Mouse (Mus musculus) embryonic facial prominence, embryonic 14.5 days (tissue): ENCODE measurements around the gene Rhox3g. TPM values are rescaled to one million over a fixed set of nuclear protein-coding genes. Genes with fewer than 3 reads are reported as not detected.
"Not testable (repeated sequence)": the region's sequence is repeated elsewhere in the genome, so short reads cannot be mapped to it uniquely, and the experiment has no call there.

Experiments
- ATAC-seq: fragments of 200-750 bp; cut with Nextera tagmentation; 2 replicates; pipeline ENCODE4 v1.8.0; 2017; ENCODE audit warnings: low read depth, moderate number of reproducible peaks, moderate TSS enrichment
- DNase-seq: peaks from one replicate; pipeline ENCODE4 v3.0.0-alpha.2; 2015; ENCODE audit warnings: low spot score
- H3K27ac ChIP-seq: fragments of 300-500 bp; sonication (generic); replicated peaks from 2 replicates; pipeline ENCODE4 v1.5.1; 2014; ENCODE audit warnings: low read depth, mild to moderate bottlenecking, low read length, moderate library complexity
- H3K27me3 ChIP-seq: fragments of 300-500 bp; sonication (generic); replicated peaks from 2 replicates; pipeline ENCODE4 v1.6.1; 2014; ENCODE audit warnings: low read length; ENCODE audit not compliant: control insufficient read depth, insufficient read depth
- H3K36me3 ChIP-seq: fragments of 300-500 bp; sonication (generic); 2 replicates; pipeline ENCODE4 v1.6.1; 2014; ENCODE audit warnings: low read length, mixed read lengths; ENCODE audit not compliant: control insufficient read depth, insufficient read depth
- H3K4me1 ChIP-seq: fragments of 300-500 bp; sonication (generic); 2 replicates; pipeline ENCODE4 v1.6.1; 2014; ENCODE audit warnings: antibody characterized with exemption, low read length; ENCODE audit not compliant: control insufficient read depth, insufficient read depth
- H3K4me2 ChIP-seq: fragments of 300-500 bp; sonication (generic); 2 replicates; pipeline ENCODE4 v1.6.1; 2014; ENCODE audit warnings: low read depth, mild to moderate bottlenecking, low read length, moderate library complexity, mixed read lengths
- H3K4me3 ChIP-seq: fragments of 300-500 bp; sonication (generic); 2 replicates; pipeline ENCODE4 v1.5.1; 2014; ENCODE audit warnings: low read depth, mild to moderate bottlenecking, low read length
- H3K9ac ChIP-seq: fragments of 300-500 bp; sonication (generic); 2 replicates; pipeline ENCODE4 v1.6.1; 2014; ENCODE audit warnings: low read depth, mild to moderate bottlenecking, low read length, moderate library complexity, mixed read lengths
- H3K9me3 ChIP-seq: fragments of 300-500 bp; sonication (generic); 2 replicates; pipeline ENCODE4 v1.6.1; 2016; ENCODE audit warnings: low read length; ENCODE audit not compliant: control insufficient read depth
- WGBS: fragments of 180-500 bp; shearing (Covaris S2); extraction: QIAGEN DNeasy Blood & Tissue Kit; methylation state at CpG from one replicate; pipeline ENCODE4 v1.1.7; 2014; 5-methylcytosine and 5-hydroxymethylcytosine counted together
- polyA plus RNA-seq: library from polyadenylated mRNA; unstranded; fragments of >200 nt; fragmentation: Nextera tagmentation; extraction: Ambion mirVana; gene quantifications from 2 replicates; pipeline ENCODE4 v1.2.1, GENCODE M21; 2014

Rhox3g gene
- not detected in 2 replicates for polyA plus RNA-seq

GRCm38 (mm10) chrX:37628512-37628911 is at the start of gene Rhox3g:
Rhox3g (minus strand) TSS chrX:37628612.
- not testable (repeated sequence) for H3K9ac ChIP-seq, H3K36me3 ChIP-seq, DNase-seq, H3K27ac ChIP-seq, H3K27me3 ChIP-seq, H3K9me3 ChIP-seq, ATAC-seq, H3K4me2 ChIP-seq, H3K4me1 ChIP-seq, H3K4me3 ChIP-seq
- 89% methylated on average over 2 of the region's 2 CpGs for WGBS

GRCm38 (mm10) chrX:37673177-37673576 is 44.8 kb upstream of the Rhox3g start, which contains the start of gene Rhox2h:
Rhox2h (minus strand) TSS chrX:37673277.
- not testable (repeated sequence) for H3K9ac ChIP-seq, H3K4me1 ChIP-seq, H3K4me2 ChIP-seq, H3K36me3 ChIP-seq, H3K27ac ChIP-seq, H3K4me3 ChIP-seq, ATAC-seq, DNase-seq, H3K27me3 ChIP-seq, H3K9me3 ChIP-seq
- 88% methylated on average over 8 of the region's 8 CpGs for WGBS

DNA sequence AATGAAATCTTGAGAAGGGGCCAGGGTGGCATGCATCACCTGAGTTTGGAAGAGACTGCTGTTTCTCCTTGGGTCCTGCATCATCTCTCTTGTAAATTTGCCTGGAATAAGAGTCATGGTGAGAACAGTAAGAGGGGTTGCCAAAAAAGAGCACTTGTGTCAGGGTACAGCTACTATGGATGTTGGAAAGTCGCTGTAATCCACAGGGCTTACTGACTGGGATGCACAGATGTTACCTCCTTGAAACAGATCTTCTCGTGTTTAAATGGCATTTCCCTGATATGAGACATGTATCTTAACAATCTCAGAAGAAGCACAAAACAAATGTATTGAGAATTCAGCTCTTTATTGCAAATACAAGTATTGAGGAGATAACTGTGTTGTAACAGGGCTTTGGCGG is 40.3 kb upstream of the Rhox3g start, which contains the start of gene Rhox3h:
TSS of gene Rhox3h (minus strand) at position 101 of the 400 bp plus-strand sequence.
- not testable (repeated sequence) for H3K4me2 ChIP-seq, H3K27ac ChIP-seq, H3K9ac ChIP-seq, DNase-seq, H3K4me3 ChIP-seq, H3K36me3 ChIP-seq, H3K9me3 ChIP-seq, ATAC-seq, H3K4me1 ChIP-seq, H3K27me3 ChIP-seq
- 75% methylated on average over 1 of the region's 3 CpGs for WGBS

DNA sequence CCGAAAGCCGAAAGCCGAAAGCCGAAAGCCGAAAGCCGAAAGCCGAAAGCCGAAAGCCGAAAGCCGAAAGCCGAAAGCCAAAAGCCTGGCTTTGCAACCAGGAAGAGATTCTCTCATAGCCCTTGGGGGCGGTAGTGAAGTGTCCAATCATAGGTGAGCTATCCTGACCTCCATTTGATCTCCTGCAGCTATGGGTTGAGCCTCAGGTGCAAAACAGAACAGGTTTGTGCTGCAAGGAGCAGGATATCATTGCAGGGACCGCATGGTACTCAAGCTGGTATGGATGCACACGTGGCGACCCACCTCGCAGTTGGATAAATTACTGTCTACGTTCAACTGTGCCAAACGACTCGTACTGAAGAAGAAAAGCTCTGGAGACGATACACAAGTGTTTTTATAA is 22.8 kb upstream of the Rhox3g start, which contains the start of gene Rhox4g:
TSS of gene Rhox4g (minus strand) at position 101 of the 400 bp plus-strand sequence.
- H3K27ac ChIP-seq, H3K4me2 ChIP-seq, ATAC-seq, H3K27me3 ChIP-seq, H3K4me3 ChIP-seq, H3K4me1 ChIP-seq, H3K36me3 ChIP-seq, DNase-seq, H3K9ac ChIP-seq, H3K9me3 ChIP-seq: not testable (repeated sequence)
- WGBS: 96% methylated on average over 13 of the region's 20 CpGs

DNA sequence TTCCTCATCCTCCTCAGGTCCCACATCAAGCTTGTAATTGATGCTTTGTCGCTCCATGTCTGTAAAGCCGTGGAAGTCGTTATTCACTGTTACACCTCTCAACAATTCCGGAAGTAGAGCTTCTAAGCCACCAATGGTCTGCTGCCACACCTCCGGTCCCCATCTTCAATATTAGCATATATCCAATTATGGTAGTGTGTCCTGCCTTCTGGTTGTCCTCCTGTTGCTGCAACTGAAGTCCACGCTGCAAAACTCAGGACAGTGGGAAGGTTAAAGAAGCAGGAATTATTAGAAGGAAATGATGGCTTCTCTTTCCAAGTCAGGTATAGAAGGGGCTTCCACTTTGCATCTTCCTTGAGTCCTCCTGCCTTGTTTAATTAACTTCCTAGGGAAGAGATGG is 15.0 kb upstream of the Rhox3g start, which contains the start of gene Rhox2g:
TSS of gene Rhox2g (minus strand) at position 101 of the 400 bp plus-strand sequence.
- DNase-seq, ATAC-seq, H3K9me3 ChIP-seq, H3K4me3 ChIP-seq, H3K27me3 ChIP-seq, H3K36me3 ChIP-seq, H3K9ac ChIP-seq, H3K27ac ChIP-seq, H3K4me1 ChIP-seq, H3K4me2 ChIP-seq: not testable (repeated sequence)
- 85% methylated on average over 6 of the region's 6 CpGs for WGBS

DNA sequence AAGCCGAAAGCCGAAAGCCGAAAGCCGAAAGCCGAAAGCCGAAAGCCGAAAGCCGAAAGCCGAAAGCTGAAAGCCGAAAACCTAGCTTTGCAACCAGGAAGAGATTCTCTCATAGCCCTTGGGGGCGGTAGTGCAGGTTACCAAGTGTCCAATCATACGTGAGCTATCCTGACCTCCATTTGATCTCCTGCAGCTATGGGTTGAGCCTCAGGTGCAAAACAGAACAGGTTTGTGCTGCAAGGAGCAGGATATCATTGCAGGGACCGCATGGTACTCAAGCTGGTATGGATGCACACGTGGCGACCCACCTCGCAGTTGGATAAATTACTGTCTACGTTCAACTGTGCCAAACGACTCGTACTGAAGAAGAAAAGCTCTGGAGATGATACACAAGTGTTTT is 20.8 kb downstream of the Rhox3g start, which contains the start of gene Rhox4f:
TSS of gene Rhox4f (minus strand) at position 101 of the 400 bp plus-strand sequence.
- H3K9me3 ChIP-seq, H3K27ac ChIP-seq, DNase-seq, H3K4me2 ChIP-seq, H3K4me3 ChIP-seq, H3K4me1 ChIP-seq, H3K27me3 ChIP-seq, H3K9ac ChIP-seq, ATAC-seq, H3K36me3 ChIP-seq: not testable (repeated sequence)
- 92% methylated on average over 15 of the region's 19 CpGs for WGBS

DNA sequence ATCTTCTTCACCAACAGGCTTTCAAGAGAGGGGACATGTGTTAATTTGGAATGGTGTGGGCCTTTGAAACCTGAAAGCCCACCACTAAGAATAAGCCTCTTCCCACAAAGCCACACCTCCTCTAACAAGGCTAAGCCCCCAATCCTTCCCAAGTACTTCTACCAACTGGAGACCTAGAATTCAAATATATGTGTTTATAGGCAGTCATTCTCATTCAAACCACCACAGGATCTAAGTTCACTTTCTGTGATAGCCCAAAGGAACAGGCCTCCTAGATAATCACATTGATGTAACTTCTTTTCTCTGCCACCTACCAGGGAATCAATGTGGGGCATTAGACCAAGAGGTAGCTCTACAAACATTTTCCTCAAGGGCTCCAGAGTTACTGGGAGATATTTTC is 47.7 kb downstream of the Rhox3g start, which contains the start of gene Rhox3f:
TSS of gene Rhox3f (plus strand) at position 301 of the 400 bp plus-strand sequence.
- not testable (repeated sequence) for H3K4me1 ChIP-seq, H3K36me3 ChIP-seq, H3K9ac ChIP-seq, H3K4me2 ChIP-seq, ATAC-seq, H3K27me3 ChIP-seq, DNase-seq, H3K27ac ChIP-seq, H3K9me3 ChIP-seq, H3K4me3 ChIP-seq

Other genes starting within 250 kb of the Rhox3g start
- gene Rhox3a2, start 248.6 kb downstream of the Rhox3g start, polyA plus RNA-seq: not detected in 2 replicates
- 0.81 and 1.0 TPM in 2 replicates for gene Rhox4a2, start 237.8 kb downstream of the Rhox3g start, polyA plus RNA-seq
- gene Rhox2b, start 216.5 kb downstream of the Rhox3g start, polyA plus RNA-seq: not detected in 2 replicates
- gene Rhox4b, start 196.1 kb downstream of the Rhox3g start, polyA plus RNA-seq: 0.40 and 0.68 TPM in 2 replicates
- gene Rhox2c, start 174.9 kb downstream of the Rhox3g start, polyA plus RNA-seq: 0.73 TPM in 1 of 2 replicates, not detected in the other
- gene Rhox3c, start 170.0 kb downstream of the Rhox3g start, polyA plus RNA-seq: 0.22 TPM in 1 of 2 replicates, not detected in the other
- gene Rhox4c, start 148.3 kb downstream of the Rhox3g start, polyA plus RNA-seq: not detected in 2 replicates
- not detected in 2 replicates for gene Rhox2d, start 135.2 kb downstream of the Rhox3g start, polyA plus RNA-seq
- gene Rhox4d, start 114.3 kb downstream of the Rhox3g start, polyA plus RNA-seq: not detected in 2 replicates
- 0.22 TPM in 1 of 2 replicates, not detected in the other for gene Rhox2e, start 98.2 kb downstream of the Rhox3g start, polyA plus RNA-seq
- not detected in 2 replicates for gene Rhox3e, start 86.6 kb downstream of the Rhox3g start, polyA plus RNA-seq
- gene Rhox4e, start 71.2 kb downstream of the Rhox3g start, polyA plus RNA-seq: not detected in 2 replicates
- not detected in 2 replicates for gene Rhox2f, start 57.2 kb downstream of the Rhox3g start, polyA plus RNA-seq
- gene Rhox3f, start 47.6 kb downstream of the Rhox3g start, polyA plus RNA-seq: not detected in 2 replicates
- gene Rhox4f, start 20.9 kb downstream of the Rhox3g start, polyA plus RNA-seq: not detected in 2 replicates
- gene Rhox2g, start 14.9 kb upstream of the Rhox3g start, polyA plus RNA-seq: not detected in 2 replicates
- gene Rhox4g, start 22.7 kb upstream of the Rhox3g start, polyA plus RNA-seq: not detected in 2 replicates
- gene Rhox3h, start 40.2 kb upstream of the Rhox3g start, polyA plus RNA-seq: not detected in 2 replicates
- not detected in 2 replicates for gene Rhox2h, start 44.7 kb upstream of the Rhox3g start, polyA plus RNA-seq
- 0.63 and 1.7 TPM in 2 replicates for gene Rhox5, start 176.2 kb upstream of the Rhox3g start, polyA plus RNA-seq
- 0.33 and 0.41 TPM in 2 replicates for gene Rhox6, start 198.3 kb upstream of the Rhox3g start, polyA plus RNA-seq
- not detected in 2 replicates for gene Rhox7a, start 203.1 kb upstream of the Rhox3g start, polyA plus RNA-seq